Mouse (Mus musculus): ENCODE results near the gene Syne2. TPM values are rescaled to one million over a fixed set of nuclear protein-coding genes. Genes with fewer than 3 reads are reported as not detected.

Gene Syne2
- polyA plus RNA-seq, 1 experiment from 2014 or later: 68.4 TPM

DNA sequence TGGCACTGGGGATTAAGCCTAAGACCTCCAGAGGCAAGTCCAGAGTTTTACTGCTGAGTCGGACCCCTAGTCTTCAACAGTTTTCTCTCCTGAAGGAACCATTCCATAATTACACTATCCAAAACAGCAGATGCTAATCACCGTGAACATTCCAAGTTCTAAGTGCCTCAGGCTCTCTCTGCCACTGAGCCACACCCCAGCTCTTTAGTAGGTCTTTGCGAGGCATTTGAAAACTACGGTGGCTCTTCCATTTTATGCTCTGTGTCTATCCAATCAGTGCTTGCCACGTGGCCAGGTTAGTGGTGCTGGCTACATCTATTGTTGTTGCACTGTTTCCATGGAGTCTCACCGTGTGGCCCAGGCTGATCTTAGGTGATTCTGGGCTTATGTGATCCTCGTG is 68.2 kb downstream of the Syne2 start:
- Histone ChIP-seq H3K36me3 (ENCODE audit: insufficient read depth) (peaks cover 22% of the 10 kb centered on the region; the same call in 1 of the 2 replicates), H3K4me2 (no peak overlapping the region), H3K9ac (no peak overlapping the region), H3K27me3 (ENCODE audit: insufficient read depth, low read length) (no peaks in the 10 kb centered on the region), H3K27ac (ENCODE audit: low read depth) (no peak overlapping the region), H3K4me1 (ENCODE audit: insufficient read depth) (no peaks in the 10 kb centered on the region; the same call in 1 of the 2 replicates), H3K4me3 (ENCODE audit: low read depth, low read length) (no peak overlapping the region), H3K9me3 (ENCODE audit: low read depth, low read length) (no peaks in the 10 kb centered on the region)
- no peak for TF ChIP-seq CTCF (IDR thresholded peaks at IDR 0.05; ENCODE audit: low read depth)
- ATAC-seq (ENCODE audit: insufficient read depth) (no peak), DNase-seq (no peak)
- 81% methylated on average over 7 of the region's 7 CpGs for WGBS

DNA sequence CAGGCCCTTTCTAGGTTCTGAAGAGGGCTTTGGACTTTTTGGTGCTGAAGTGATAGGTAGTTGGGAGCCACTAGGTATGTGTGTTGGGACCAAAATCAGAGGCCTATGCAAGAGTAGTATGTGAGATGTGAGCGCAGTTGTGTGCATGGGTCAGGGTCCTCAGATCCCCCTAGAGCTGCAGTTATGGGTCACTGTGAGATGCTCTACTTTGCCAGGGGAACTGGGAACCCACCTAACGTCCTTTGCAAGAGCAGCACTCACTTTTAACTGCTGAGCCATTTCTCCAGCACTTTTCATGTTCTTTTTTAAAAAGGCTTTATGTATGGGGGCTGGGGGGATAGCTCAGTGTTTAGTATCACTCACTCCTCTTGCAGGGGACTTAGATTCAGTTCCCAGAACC is 69.0 kb downstream of the Syne2 start:
- H3K4me3 ChIP-seq (ENCODE audit: low read depth, low read length): no peak overlapping the region
- peaks cover 25% of the 10 kb centered on the region; the same call in 1 of the 2 replicates for H3K36me3 ChIP-seq (ENCODE audit: insufficient read depth)
- no peak overlapping the region for H3K9ac ChIP-seq
- DNase-seq (no peak), ATAC-seq (ENCODE audit: insufficient read depth) (no peak)
- H3K27ac ChIP-seq (ENCODE audit: low read depth): no peak overlapping the region
- no peak overlapping the region for H3K4me2 ChIP-seq
- WGBS: 82% methylated on average over 2 of the region's 2 CpGs
- no peaks in the 10 kb centered on the region for H3K27me3 ChIP-seq (ENCODE audit: insufficient read depth, low read length)
- no peaks in the 10 kb centered on the region for H3K9me3 ChIP-seq (ENCODE audit: low read depth, low read length)
- no peak for TF ChIP-seq CTCF (IDR thresholded peaks at IDR 0.05; ENCODE audit: low read depth)
- H3K4me1 ChIP-seq (ENCODE audit: insufficient read depth): no peaks in the 10 kb centered on the region

DNA sequence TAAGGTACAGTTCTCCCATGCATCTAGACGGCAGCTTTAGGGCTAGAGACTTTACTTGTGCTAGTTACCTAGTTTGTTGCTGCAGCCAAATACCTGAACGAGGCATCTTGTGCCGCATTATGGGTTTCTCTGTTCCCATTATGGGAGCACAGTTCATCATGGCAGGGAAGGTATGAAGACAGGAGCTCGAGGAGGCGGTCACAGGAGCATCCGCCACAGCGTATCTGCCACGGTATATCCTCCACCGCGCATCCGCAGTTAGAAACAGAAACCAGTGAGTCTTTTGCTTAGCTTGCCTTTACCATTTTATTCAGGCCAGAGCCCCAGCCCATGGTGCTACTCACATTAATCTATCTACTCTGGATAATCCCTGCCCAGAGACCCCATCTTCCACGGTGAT is 70.8 kb downstream of the Syne2 start:
- Histone ChIP-seq H3K36me3 (ENCODE audit: insufficient read depth) (peaks cover 30% of the 10 kb centered on the region; the same call in 1 of the 2 replicates), H3K9me3 (ENCODE audit: low read depth, low read length) (no peaks in the 10 kb centered on the region), H3K4me2 (no peak overlapping the region), H3K27ac (ENCODE audit: low read depth) (no peak overlapping the region), H3K4me1 (ENCODE audit: insufficient read depth) (no peaks in the 10 kb centered on the region), H3K9ac (no peak overlapping the region), H3K4me3 (ENCODE audit: low read depth, low read length) (no peak overlapping the region), H3K27me3 (ENCODE audit: insufficient read depth, low read length) (no peaks in the 10 kb centered on the region)
- ATAC-seq (ENCODE audit: insufficient read depth) (no peak), DNase-seq (no peak)
- 91% methylated on average over 12 of the region's 12 CpGs for WGBS
- TF ChIP-seq CTCF (IDR thresholded peaks at IDR 0.05; ENCODE audit: low read depth): no peak

DNA sequence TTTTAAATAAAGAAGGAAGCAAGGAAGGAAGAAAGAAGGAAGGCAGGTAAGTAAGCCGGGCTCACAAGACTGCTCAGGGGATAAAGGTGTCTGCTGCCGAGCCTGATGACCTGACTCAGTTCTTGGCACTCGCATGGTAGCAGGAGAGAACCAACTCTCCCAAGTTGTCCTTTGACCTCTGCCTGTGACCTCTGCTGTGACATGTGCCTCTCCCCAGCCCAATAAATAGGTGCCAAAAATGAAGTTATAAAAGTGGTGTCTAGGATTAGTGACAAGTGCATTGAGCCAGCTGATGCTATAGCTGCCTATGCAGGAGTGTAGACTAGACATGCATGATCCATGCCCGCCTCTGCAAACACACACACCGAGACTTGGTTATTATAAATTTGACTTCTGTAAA is 73.3 kb downstream of the Syne2 start:
- no peaks in the 10 kb centered on the region for H3K9me3 ChIP-seq (ENCODE audit: low read depth, low read length)
- H3K27me3 ChIP-seq (ENCODE audit: insufficient read depth, low read length): no peaks in the 10 kb centered on the region
- H3K27ac ChIP-seq (ENCODE audit: low read depth): no peak overlapping the region
- TF ChIP-seq CTCF (IDR thresholded peaks at IDR 0.05; ENCODE audit: low read depth): no peak
- 88% methylated on average over 5 of the region's 5 CpGs for WGBS
- H3K4me1 ChIP-seq (ENCODE audit: insufficient read depth): no peaks in the 10 kb centered on the region
- no peak for ATAC-seq (ENCODE audit: insufficient read depth)
- H3K9ac ChIP-seq: no peak overlapping the region
- no peak overlapping the region for H3K4me3 ChIP-seq (ENCODE audit: low read depth, low read length)
- DNase-seq: no peak
- no peak overlapping the region for H3K4me2 ChIP-seq
- peaks cover 31% of the 10 kb centered on the region for H3K36me3 ChIP-seq (ENCODE audit: insufficient read depth)

DNA sequence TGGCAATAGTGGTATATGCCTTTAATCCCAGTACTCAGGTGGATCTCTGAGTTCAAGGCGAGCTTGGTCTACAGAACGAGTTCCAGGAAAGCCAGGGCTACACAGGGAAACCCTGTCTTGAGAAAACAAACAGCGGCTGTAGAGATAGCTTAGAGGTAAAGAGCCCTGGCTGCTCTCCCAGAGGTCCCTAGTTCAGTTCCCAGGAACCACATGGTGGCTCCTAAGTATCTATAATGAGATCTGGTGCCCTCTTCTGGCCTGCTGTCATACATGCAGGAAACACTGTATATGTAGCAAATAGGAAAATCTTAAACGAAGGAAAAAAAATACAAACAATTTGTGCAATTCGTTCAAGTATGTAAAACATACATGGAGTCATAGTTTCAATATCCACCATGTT is 75.5 kb downstream of the Syne2 start:
- Histone ChIP-seq H3K36me3 (ENCODE audit: insufficient read depth) (peaks cover 27% of the 10 kb centered on the region), H3K4me2 (no peak overlapping the region), H3K9me3 (ENCODE audit: low read depth, low read length) (no peaks in the 10 kb centered on the region), H3K27me3 (ENCODE audit: insufficient read depth, low read length) (no peaks in the 10 kb centered on the region), H3K4me1 (ENCODE audit: insufficient read depth) (no peaks in the 10 kb centered on the region), H3K9ac (no peak overlapping the region), H3K4me3 (ENCODE audit: low read depth, low read length) (no peak overlapping the region), H3K27ac (ENCODE audit: low read depth) (no peak overlapping the region)
- peak; percentile 58 for TF ChIP-seq CTCF (IDR thresholded peaks at IDR 0.05; ENCODE audit: low read depth)
- 70% methylated on average over 5 of the region's 5 CpGs for WGBS
- ATAC-seq (ENCODE audit: insufficient read depth): no peak
- peak; percentile 66 for DNase-seq

DNA sequence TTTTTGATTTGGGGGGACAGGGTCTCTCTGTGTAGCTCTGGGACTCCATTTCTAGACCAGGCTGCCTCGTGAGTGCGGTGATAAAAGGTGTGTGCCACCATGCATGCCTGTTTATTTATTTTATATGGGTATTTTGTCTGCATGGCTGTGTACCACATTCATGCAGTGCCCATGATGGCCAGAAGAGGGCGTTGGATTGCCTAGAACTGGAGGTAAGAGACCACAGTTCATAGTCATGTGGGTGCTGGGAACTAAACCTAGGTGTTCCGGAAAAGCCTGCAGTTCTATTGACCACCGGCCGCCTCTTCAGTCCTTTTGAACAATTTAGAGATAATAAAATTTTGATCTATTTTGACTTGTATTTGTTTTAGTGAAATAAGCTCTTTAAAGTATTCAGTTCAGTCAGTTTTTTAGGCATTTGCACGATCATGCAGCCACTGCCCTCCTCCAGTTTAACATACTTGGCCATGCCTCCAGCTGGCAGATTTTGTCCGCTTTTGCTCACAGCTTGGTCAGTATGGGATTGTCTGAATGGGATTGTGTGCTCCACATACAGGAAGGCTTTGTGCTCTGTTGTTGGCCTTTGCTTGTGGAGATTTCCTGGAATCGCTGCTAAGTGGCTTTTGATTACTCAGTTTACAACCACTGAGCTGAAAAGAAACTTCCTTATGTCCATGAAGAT is 76.5 kb downstream of the Syne2 start:
- TF ChIP-seq CTCF (IDR thresholded peaks at IDR 0.05; ENCODE audit: low read depth): peak; percentile 44
- no peaks in the 10 kb centered on the region for H3K27me3 ChIP-seq (ENCODE audit: insufficient read depth, low read length)
- no peak for ATAC-seq (ENCODE audit: insufficient read depth)

DNA sequence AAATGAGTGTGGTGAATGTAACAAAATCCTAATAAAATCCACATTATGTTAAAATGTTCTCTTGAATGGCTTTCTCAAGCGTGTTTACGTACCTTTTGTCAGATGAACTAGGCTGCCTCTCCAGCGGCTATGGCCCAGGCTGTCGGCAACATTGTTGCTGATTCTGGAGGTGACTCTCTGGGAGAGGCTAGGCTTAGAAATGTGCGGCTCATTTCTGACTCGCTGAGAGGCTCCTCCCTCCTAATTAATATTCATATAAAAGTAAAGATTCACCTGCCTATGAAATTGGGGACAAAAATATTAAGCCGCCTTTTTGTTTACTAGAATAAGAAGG is 77.0 kb downstream of the Syne2 start:
- Histone ChIP-seq H3K4me3 (ENCODE audit: low read depth, low read length) (no peak overlapping the region), H3K36me3 (ENCODE audit: insufficient read depth) (peaks cover 30% of the 10 kb centered on the region), H3K4me1 (ENCODE audit: insufficient read depth) (no peaks in the 10 kb centered on the region), H3K9ac (no peak overlapping the region), H3K27ac (ENCODE audit: low read depth) (no peak overlapping the region), H3K9me3 (ENCODE audit: low read depth, low read length) (no peaks in the 10 kb centered on the region), H3K27me3 (ENCODE audit: insufficient read depth, low read length) (no peaks in the 10 kb centered on the region), H3K4me2 (no peak overlapping the region)
- no peak for TF ChIP-seq CTCF (IDR thresholded peaks at IDR 0.05; ENCODE audit: low read depth)
- ATAC-seq (ENCODE audit: insufficient read depth) (no peak), DNase-seq (no peak)
- 83% methylated on average over 7 of the region's 7 CpGs for WGBS

More for the DNA sequence above, 76.5 kb downstream of the Syne2 start:
- H3K9me3 ChIP-seq (ENCODE audit: low read depth, low read length): no peaks in the 10 kb centered on the region
- no peak overlapping the region for H3K4me3 ChIP-seq (ENCODE audit: low read depth, low read length)
- no peaks in the 10 kb centered on the region for H3K4me1 ChIP-seq (ENCODE audit: insufficient read depth)
- H3K4me2 ChIP-seq: no peak overlapping the region
- H3K36me3 ChIP-seq (ENCODE audit: insufficient read depth): peaks cover 30% of the 10 kb centered on the region
- no peak overlapping the region for H3K9ac ChIP-seq
- no peak overlapping the region for H3K27ac ChIP-seq (ENCODE audit: low read depth)
- WGBS: 77% methylated on average over 9 of the region's 9 CpGs
- peak; percentile 20 for DNase-seq

Data from lung, embryonic 14.5 days (tissue).